Mouse (Mus musculus): ENCODE data around the gene Prrt1. TPM values are rescaled to one million over a fixed set of nuclear protein-coding genes. Genes with fewer than 3 reads are reported as not detected.

The Prrt1 gene
- polyA plus RNA-seq, 2 experiments = 0.94 to 5.7 TPM

GRCm38 (mm10) chr17:34585877-34586771 is 43.2 kb upstream of the Prrt1 start:
- no peaks in the 10 kb centered on the region for H3K36me3 ChIP-seq (ENCODE audit: control insufficient read depth, insufficient read depth, low read length)
- H3K4me2 ChIP-seq (replicated peaks; ENCODE audit: low read depth, low read length, severe bottlenecking) = peak overlapping the region; percentile 98
- WGBS = 24% methylated on average over 32 of the region's 32 CpGs
- 0 out of 2 replicates have a peak, but pooled peaks have one; percentile 0 for ATAC-seq (ENCODE audit: low FRiP score, low read depth)
- H3K27me3 ChIP-seq (ENCODE audit: control insufficient read depth, insufficient read depth, low read length) = no peaks in the 10 kb centered on the region
- no peak for DNase-seq (ENCODE audit: low spot score)
- TF ChIP-seq POLR2A (IDR thresholded peaks at IDR 0.05; ENCODE audit: borderline replicate concordance, extremely low read depth, insufficient read depth, insufficient read length) = 0 out of 2 replicates have a peak, but pooled peaks have one; percentile 4
- peak overlapping the region; percentile 75 for H3K4me3 ChIP-seq (replicated peaks; ENCODE audit: low read length)
- peak overlapping the region; percentile 90 for H3K9ac ChIP-seq (ENCODE audit: low read depth, low read length, severe bottlenecking)
- no peaks in the 10 kb centered on the region for H3K9me3 ChIP-seq (ENCODE audit: control insufficient read depth, low read length)
- peak overlapping the region; percentile 95 for H3K27ac ChIP-seq (replicated peaks; ENCODE audit: low read depth, low read length)
- peaks cover 36% of the 10 kb centered on the region for H3K4me1 ChIP-seq (ENCODE audit: control insufficient read depth, insufficient read depth, low read length)

GRCm38 (mm10) chr17:34586796-34587422 is 42.4 kb upstream of the Prrt1 start:
- DNase-seq (ENCODE audit: low spot score) = peak; percentile 93
- Histone ChIP-seq H3K4me2 (replicated peaks; ENCODE audit: low read depth, low read length, severe bottlenecking) (peak overlapping the region; percentile 98), H3K36me3 (ENCODE audit: control insufficient read depth, insufficient read depth, low read length) (no peaks in the 10 kb centered on the region), H3K9ac (ENCODE audit: low read depth, low read length, severe bottlenecking) (peak overlapping the region; percentile 90), H3K4me1 (ENCODE audit: control insufficient read depth, insufficient read depth, low read length) (peaks cover 40% of the 10 kb centered on the region), H3K27me3 (ENCODE audit: control insufficient read depth, insufficient read depth, low read length) (no peaks in the 10 kb centered on the region), H3K9me3 (ENCODE audit: control insufficient read depth, low read length) (no peaks in the 10 kb centered on the region), H3K4me3 (replicated peaks; ENCODE audit: low read length) (peak overlapping the region; percentile 75), H3K27ac (replicated peaks; ENCODE audit: low read depth, low read length) (peak overlapping the region; percentile 95)
- 2% methylated on average over 35 of the region's 38 CpGs for WGBS
- ATAC-seq (ENCODE audit: low FRiP score, low read depth) = peak; percentile 86
- TF ChIP-seq POLR2A (IDR thresholded peaks at IDR 0.05; ENCODE audit: borderline replicate concordance, extremely low read depth, insufficient read depth, insufficient read length) = peak; percentile 55; the same call in 1 of the 2 replicates

GRCm38 (mm10) chr17:34587423-34587811 is 41.9 kb upstream of the Prrt1 start:
- peak overlapping the region; percentile 90 for H3K9ac ChIP-seq (ENCODE audit: low read depth, low read length, severe bottlenecking)
- H3K4me2 ChIP-seq (replicated peaks; ENCODE audit: low read depth, low read length, severe bottlenecking) = peak overlapping the region; percentile 98
- H3K36me3 ChIP-seq (ENCODE audit: control insufficient read depth, insufficient read depth, low read length) = no peaks in the 10 kb centered on the region
- DNase-seq (ENCODE audit: low spot score) = peak; percentile 95
- H3K4me3 ChIP-seq (replicated peaks; ENCODE audit: low read length) = peak overlapping the region; percentile 75
- WGBS = 0% methylated on average over 25 of the region's 50 CpGs
- H3K27ac ChIP-seq (replicated peaks; ENCODE audit: low read depth, low read length) = peak overlapping the region; percentile 95
- ATAC-seq (ENCODE audit: low FRiP score, low read depth) = peak; percentile 84
- H3K4me1 ChIP-seq (ENCODE audit: control insufficient read depth, insufficient read depth, low read length) = peaks cover 40% of the 10 kb centered on the region
- no peaks in the 10 kb centered on the region for H3K9me3 ChIP-seq (ENCODE audit: control insufficient read depth, low read length)
- TF ChIP-seq POLR2A (IDR thresholded peaks at IDR 0.05; ENCODE audit: borderline replicate concordance, extremely low read depth, insufficient read depth, insufficient read length) = 0 out of 2 replicates have a peak, but pooled peaks have one; percentile 52
- H3K27me3 ChIP-seq (ENCODE audit: control insufficient read depth, insufficient read depth, low read length) = no peaks in the 10 kb centered on the region

GRCm38 (mm10) chr17:34587814-34588213 is 41.5 kb upstream of the Prrt1 start:
- 4% methylated on average over 19 of the region's 19 CpGs for WGBS
- ATAC-seq (ENCODE audit: low FRiP score, low read depth) (0 out of 2 replicates have a peak, but pooled peaks have one; percentile 0), DNase-seq (ENCODE audit: low spot score) (no peak)
- no peaks in the 10 kb centered on the region for H3K27me3 ChIP-seq (ENCODE audit: control insufficient read depth, insufficient read depth, low read length)
- peak overlapping the region; percentile 75 for H3K4me3 ChIP-seq (replicated peaks; ENCODE audit: low read length)
- TF ChIP-seq POLR2A (IDR thresholded peaks at IDR 0.05; ENCODE audit: borderline replicate concordance, extremely low read depth, insufficient read depth, insufficient read length) = no peak
- H3K9me3 ChIP-seq (ENCODE audit: control insufficient read depth, low read length) = no peaks in the 10 kb centered on the region
- H3K4me2 ChIP-seq (replicated peaks; ENCODE audit: low read depth, low read length, severe bottlenecking) = peak overlapping the region; percentile 98
- peaks cover 40% of the 10 kb centered on the region for H3K4me1 ChIP-seq (ENCODE audit: control insufficient read depth, insufficient read depth, low read length)
- no peaks in the 10 kb centered on the region for H3K36me3 ChIP-seq (ENCODE audit: control insufficient read depth, insufficient read depth, low read length)
- H3K27ac ChIP-seq (replicated peaks; ENCODE audit: low read depth, low read length) = peak overlapping the region; percentile 95
- peak overlapping the region; percentile 90 for H3K9ac ChIP-seq (ENCODE audit: low read depth, low read length, severe bottlenecking)

GRCm38 (mm10) chr17:34588767-34589166 is 40.6 kb upstream of the Prrt1 start:
- Histone ChIP-seq H3K4me2 (replicated peaks; ENCODE audit: low read depth, low read length, severe bottlenecking) (no peak overlapping the region; the same call in 1 of the 2 replicates), H3K27me3 (ENCODE audit: control insufficient read depth, insufficient read depth, low read length) (no peaks in the 10 kb centered on the region), H3K9ac (ENCODE audit: low read depth, low read length, severe bottlenecking) (no peak overlapping the region), H3K36me3 (ENCODE audit: control insufficient read depth, insufficient read depth, low read length) (no peaks in the 10 kb centered on the region; the same call in 1 of the 2 replicates), H3K9me3 (ENCODE audit: control insufficient read depth, low read length) (no peaks in the 10 kb centered on the region), H3K4me3 (replicated peaks; ENCODE audit: low read length) (no peak overlapping the region; the same call in 1 of the 2 replicates), H3K27ac (replicated peaks; ENCODE audit: low read depth, low read length) (no peak overlapping the region), H3K4me1 (ENCODE audit: control insufficient read depth, insufficient read depth, low read length) (peaks cover 46% of the 10 kb centered on the region)
- ATAC-seq (ENCODE audit: low FRiP score, low read depth) = no peak
- WGBS = 33% methylated on average over 3 of the region's 3 CpGs
- DNase-seq (ENCODE audit: low spot score) = no peak
- no peak for TF ChIP-seq POLR2A (IDR thresholded peaks at IDR 0.05; ENCODE audit: borderline replicate concordance, extremely low read depth, insufficient read depth, insufficient read length)
